Mouse (Mus musculus): ENCODE measurements at regions not wholly inside any gene's neighbourhood (a gene's known extent, or its start where the extent isn't known, plus 50 kb on each side); places are given as distances from the start of the nearest gene placed in this dataset.

DNA sequence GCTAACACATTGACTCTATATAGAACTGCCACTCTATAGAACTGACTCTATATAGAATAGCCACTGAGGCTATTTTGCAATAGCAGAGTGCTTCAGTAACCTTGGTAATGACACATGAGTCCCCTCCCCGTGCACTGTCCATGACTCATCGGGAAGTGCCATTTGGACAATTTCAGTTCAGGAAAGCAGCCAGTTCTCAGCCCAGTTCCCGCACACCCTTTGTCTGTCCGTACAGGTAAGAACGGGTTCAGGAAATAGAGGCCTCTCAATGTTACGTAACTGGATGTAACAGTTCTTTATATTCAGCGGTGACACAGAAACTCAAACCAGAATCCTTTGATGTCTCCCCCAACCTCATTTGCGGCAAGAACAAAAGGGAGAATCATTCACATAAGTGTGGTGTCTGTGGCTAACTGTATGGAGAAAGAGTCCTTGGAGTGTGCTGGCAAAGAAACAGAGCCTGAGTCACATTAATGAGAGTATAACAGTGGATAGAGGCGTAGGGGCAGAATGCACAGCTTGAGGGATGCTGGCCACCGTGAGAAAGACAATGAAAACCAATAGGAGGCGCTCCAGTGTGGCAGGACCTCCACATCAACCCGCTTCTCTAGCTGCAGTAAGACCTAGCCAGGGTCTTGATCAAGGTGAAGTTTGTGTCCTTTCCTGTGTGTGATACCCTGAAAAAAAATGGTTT is 72.8 kb upstream of the Ptprz1 start:
- dilution Hi-C loops (cut with MboI; ENCODE audit: extremely low pct_ligation_motif_present, extremely low pct_unique_long_range_greater_than_20kb, low sequenced_read_pairs) (no loop called here), in situ Hi-C loops (cut with MboI; ENCODE audit: low pct_ligation_motif_present, low pct_unique_long_range_greater_than_20kb, low sequenced_read_pairs) (no loop called here)
- Histone ChIP-seq H3K79me2 (replicated peaks; ENCODE audit: control insufficient read depth, extremely low read depth, insufficient read depth, poor library complexity, severe bottlenecking) (no peaks in the 10 kb centered on the region), H3K9me3 (replicated peaks; ENCODE audit: low read length) (no peaks in the 10 kb centered on the region), H3K9ac (ENCODE audit: insufficient read depth, low read depth) (no peak overlapping the region), H3K27ac (ENCODE audit: insufficient read depth, low read depth) (no peak overlapping the region), H3K4me3 (replicated peaks in 1 of 3; ENCODE audit: low read depth in 2 of 3, low read length in 2 of 3, poor library complexity in 1 of 3) (no peak overlapping the region), H3K27me3 (replicated peaks) (no peaks in the 10 kb centered on the region), H3K4me1 (ENCODE audit: control insufficient read depth in 1 of 2, insufficient read depth in 2 of 2) (no peaks in the 10 kb centered on the region; a peak in 1 of 4 replicates), H3K4me2 (ENCODE audit: insufficient read depth, low read depth, poor library complexity, severe bottlenecking) (no peak overlapping the region), H3K36me3 (replicated peaks in 1 of 2; ENCODE audit: control insufficient read depth in 1 of 2, insufficient read depth in 1 of 2, low read length in 1 of 2) (no peaks in the 10 kb centered on the region)
- no peak for TF ChIP-seq ZMIZ1 (IDR thresholded peaks at IDR 0.05; ENCODE audit: low read depth, low read length)
- no peak for TF ChIP-seq NELFE (IDR thresholded peaks at IDR 0.05; ENCODE audit: low read depth, low read length)
- TF ChIP-seq UBTF (IDR thresholded peaks at IDR 0.05; ENCODE audit: low read depth, low read length): no peak
- no peak for TF ChIP-seq ETS1 (conservative IDR thresholded peaks at IDR 0.05; ENCODE audit: low read depth, low read length)
- no peak for TF ChIP-seq RCOR1 (conservative IDR thresholded peaks at IDR 0.05; ENCODE audit: low read depth, low read length)
- no peak for TF ChIP-seq SIN3A (IDR thresholded peaks at IDR 0.05; ENCODE audit: low read length)
- TF ChIP-seq ZKSCAN1 (IDR thresholded peaks at IDR 0.05; ENCODE audit: borderline replicate concordance, low read depth, low read length): no peak
- TF ChIP-seq ZNF384 (IDR thresholded peaks at IDR 0.05; ENCODE audit: low read depth, low read length): no peak
- peak; percentile 27 for TF ChIP-seq RAD21 (IDR thresholded peaks at IDR 0.05; ENCODE audit: low read depth, low read length)
- TF ChIP-seq ZC3H11A (IDR thresholded peaks at IDR 0.05; ENCODE audit: low read depth, low read length): no peak
- no peak for TF ChIP-seq USF2 (conservative IDR thresholded peaks at IDR 0.05; ENCODE audit: low read depth, low read length)
- TF ChIP-seq TCF12 (IDR thresholded peaks at IDR 0.05; ENCODE audit: low read depth, low read length): no peak
- no peak for TF ChIP-seq CHD2 (IDR thresholded peaks at IDR 0.05; ENCODE audit: low read length)
- no peak for TF ChIP-seq ELF1 (IDR thresholded peaks at IDR 0.05; ENCODE audit: low read depth, low read length)
- TF ChIP-seq JUN (IDR thresholded peaks at IDR 0.05; ENCODE audit: insufficient read depth, low read depth, low read length): no peak
- TF ChIP-seq SMC3 (IDR thresholded peaks at IDR 0.05; ENCODE audit: low read depth, low read length): peak; percentile 20; the same call in 1 of the 2 replicates
- TF ChIP-seq MYC (IDR thresholded peaks at IDR 0.05; ENCODE audit: low read depth, low read length): no peak
- no peak for TF ChIP-seq PAX5 (IDR thresholded peaks at IDR 0.05; ENCODE audit: low read length)
- peak in 1 of 2 experiments; percentile 34; a peak in 2 of 4 replicates for TF ChIP-seq CTCF (conservative IDR thresholded peaks at IDR 0.05 in 1 of 2, IDR thresholded peaks at IDR 0.05 in 1 of 2; ENCODE audit: low read depth in 2 of 2, low read length in 2 of 2)
- no peak for DNase-seq (ENCODE audit: extremely low read depth)

DNA sequence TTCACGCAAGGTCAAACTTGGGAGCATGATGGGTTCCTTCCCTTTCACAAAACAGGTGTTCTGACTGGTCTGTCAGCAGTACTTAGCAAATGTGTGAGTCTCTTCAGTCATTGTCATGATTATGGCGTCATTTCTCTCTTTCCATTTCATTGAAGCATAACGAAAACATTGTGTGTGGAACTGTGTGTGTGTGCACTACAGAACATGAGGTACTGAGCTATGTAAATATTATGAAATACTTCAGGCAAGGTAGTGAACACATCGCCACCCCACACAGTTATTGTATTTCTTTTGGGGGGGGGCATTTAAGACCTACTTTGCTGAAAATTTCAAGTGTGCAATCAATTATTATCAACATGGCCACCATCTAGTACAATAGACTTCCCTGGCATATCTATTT is 71.4 kb upstream of the Ptprz1 start:
- in situ Hi-C loops (cut with MboI; ENCODE audit: low pct_ligation_motif_present, low pct_unique_long_range_greater_than_20kb, low sequenced_read_pairs): no loop called here
- Histone ChIP-seq H3K36me3 (replicated peaks in 1 of 2; ENCODE audit: control insufficient read depth in 1 of 2, insufficient read depth in 1 of 2, low read length in 1 of 2) (no peaks in the 10 kb centered on the region), H3K4me1 (ENCODE audit: control insufficient read depth in 1 of 2, insufficient read depth in 2 of 2) (no peaks in the 10 kb centered on the region; a peak in 1 of 4 replicates), H3K4me3 (replicated peaks in 1 of 3; ENCODE audit: low read depth in 2 of 3, low read length in 2 of 3, poor library complexity in 1 of 3) (no peak overlapping the region), H3K27me3 (replicated peaks) (no peaks in the 10 kb centered on the region), H3K79me2 (replicated peaks; ENCODE audit: control insufficient read depth, extremely low read depth, insufficient read depth, poor library complexity, severe bottlenecking) (no peaks in the 10 kb centered on the region), H3K4me2 (ENCODE audit: insufficient read depth, low read depth, poor library complexity, severe bottlenecking) (no peak overlapping the region), H3K27ac (ENCODE audit: insufficient read depth, low read depth) (no peak overlapping the region), H3K9me3 (replicated peaks; ENCODE audit: low read length) (no peaks in the 10 kb centered on the region), H3K9ac (ENCODE audit: insufficient read depth, low read depth) (no peak overlapping the region)
- no peak for DNase-seq (ENCODE audit: extremely low read depth)
- TF ChIP-seq POLR2A (IDR thresholded peaks at IDR 0.05; ENCODE audit: low read depth, low read length) (no peak), USF2 (conservative IDR thresholded peaks at IDR 0.05; ENCODE audit: low read depth, low read length) (no peak), POLR2AphosphoS2 (IDR thresholded peaks at IDR 0.05; ENCODE audit: low read depth, low read length) (no peak), MAZ (IDR thresholded peaks at IDR 0.05; ENCODE audit: low read depth, low read length) (no peak), UBTF (IDR thresholded peaks at IDR 0.05; ENCODE audit: low read depth, low read length) (no peak), SMC3 (IDR thresholded peaks at IDR 0.05; ENCODE audit: low read depth, low read length) (no peak), USF1 (IDR thresholded peaks at IDR 0.05; ENCODE audit: low read depth, low read length) (no peak), ZMIZ1 (IDR thresholded peaks at IDR 0.05; ENCODE audit: low read depth, low read length) (no peak)
- dilution Hi-C loops (cut with MboI; ENCODE audit: extremely low pct_ligation_motif_present, extremely low pct_unique_long_range_greater_than_20kb, low sequenced_read_pairs): no loop called here

Data from CH12.LX (cell line).